ENCODE assay signal across 8 mouse cellular contexts in genomic region chr3:122983849-122984248, GRCm38 (mm10). TPM values are rescaled to one million over a fixed set of nuclear protein-coding genes. Genes with fewer than 3 reads are reported as not detected.
A peak's percentile ranks its signal among the peaks of the same experiment; 100 is the strongest.
DNase-seq lines count a peak whose midpoint lies in the region; ATAC-seq and TF ChIP-seq lines count a peak whose summit lies in the region.

No protein-coding gene starts in this region.

- no peaks in the 10 kb centered on the region for H3K9me3 ChIP-seq in hindbrain, postnatal 0 days (ENCODE audit: low read length)
- H3K9me3 ChIP-seq in lung, postnatal 0 days (ENCODE audit: low read length): no peaks in the 10 kb centered on the region

- H3K4me2 ChIP-seq in hindbrain, postnatal 0 days (ENCODE audit: low read depth, low read length): peak overlapping the region; percentile 76
- H3K4me2 ChIP-seq in lung, postnatal 0 days (replicated peaks; ENCODE audit: low read depth, low read length): peak overlapping the region; percentile 70

- no peaks in the 10 kb centered on the region for H3K36me3 ChIP-seq in hindbrain, postnatal 0 days (ENCODE audit: insufficient read depth, low read length)
- H3K36me3 ChIP-seq in lung, postnatal 0 days (ENCODE audit: insufficient read depth, low read length): no peaks in the 10 kb centered on the region

- TF ChIP-seq CTCF in hindbrain, postnatal 0 days (IDR thresholded peaks at IDR 0.05; ENCODE audit: low read depth): no peak
- no peak; the same call in 1 of the 2 replicates for TF ChIP-seq CTCF in lung, postnatal 0 days (IDR thresholded peaks at IDR 0.05)

- peak; percentile 84 for DNase-seq in embryo, embryonic 10 days (ENCODE audit: low spot score)
- no peak for DNase-seq in embryo, embryonic 9.5 days (ENCODE audit: extremely low spot score)
- peak; percentile 65 to 68 for DNase-seq in B cell, adult 2 months
- DNase-seq in hindbrain, postnatal 0 days (ENCODE audit: low spot score): peak; percentile 80
- peak; percentile 89 for DNase-seq in lung, postnatal 0 days (ENCODE audit: low spot score)
- DNase-seq in spleen, postnatal 36 days (ENCODE audit: low spot score in 2 of 2): peak; percentile 59 to 66
- no peak for DNase-seq in frontal cortex, postnatal 36 days (ENCODE audit: low spot score in 2 of 2)

- WGBS in hindbrain, postnatal 0 days: under 1% methylated on average over 30 of the region's 30 CpGs
- 0% methylated on average over 18 of the region's 30 CpGs for whole genome bisulfite sequencing in lung, postnatal 0 days

- H3K27ac ChIP-seq in hindbrain, postnatal 0 days: peak overlapping the region; percentile 98
- peak overlapping the region; percentile 95 for H3K27ac ChIP-seq in lung, postnatal 0 days (ENCODE audit: low read length)

- no peaks in the 10 kb centered on the region for H3K27me3 ChIP-seq in hindbrain, postnatal 0 days (ENCODE audit: insufficient read depth, low read length)
- no peaks in the 10 kb centered on the region for H3K27me3 ChIP-seq in lung, postnatal 0 days (replicated peaks; ENCODE audit: insufficient read depth, low read length)

- H3K9ac ChIP-seq in hindbrain, postnatal 0 days (replicated peaks; ENCODE audit: low read length): peak overlapping the region; percentile 87
- H3K9ac ChIP-seq in lung, postnatal 0 days (replicated peaks; ENCODE audit: low read depth): peak overlapping the region; percentile 69

- peak overlapping the region; percentile 89 for H3K4me3 ChIP-seq in hindbrain, postnatal 0 days (ENCODE audit: low read length)
- H3K4me3 ChIP-seq in lung, postnatal 0 days (ENCODE audit: low read depth, low read length): peak overlapping the region; percentile 84

- no peaks in the 10 kb centered on the region; the same call in none of the 2 replicates for H3K4me1 ChIP-seq in hindbrain, postnatal 0 days (ENCODE audit: insufficient read depth, low read length)
- peaks cover 12% of the 10 kb centered on the region for H3K4me1 ChIP-seq in lung, postnatal 0 days (ENCODE audit: insufficient read depth, low read depth, low read length)

- TF ChIP-seq EP300 in lung, postnatal 0 days (IDR thresholded peaks at IDR 0.05): no peak

- peak; percentile 59 for ATAC-seq in common myeloid progenitor, adult 5-6 weeks (replicated peaks; ENCODE audit: low read depth, poor library complexity, severe bottlenecking)
- peak; percentile 85; the same call in 1 of the 2 replicates for ATAC-seq in hindbrain, postnatal 0 days
- ATAC-seq in lung, postnatal 0 days: peak; percentile 77

RNA-seq across cellular contexts. Expression of gene Usp53, which starts 0.5 kb away (rescaled TPM):
- total RNA-seq in common myeloid progenitor, adult 5-6 weeks (2017): 10.6 and 20.8 TPM in 2 replicates
- total RNA-seq in hindbrain, postnatal 0 days (2014; rRNA removed): 14.2 and 14.7 TPM in 2 replicates
- polyA plus RNA-seq in hindbrain, postnatal 0 days (2015; fragmentation: Nextera tagmentation; extraction: Ambion mirVana): 13.1 and 15.0 TPM in 2 replicates
- polyA plus RNA-seq in lung, postnatal 0 days (2015; fragmentation: Nextera tagmentation; extraction: Ambion mirVana): 9.6 and 10.1 TPM in 2 replicates

RNA-seq across cellular contexts. Expression of gene Myoz2, which starts 51.0 kb away (rescaled TPM):
- total RNA-seq in common myeloid progenitor, adult 5-6 weeks (2017): not detected in 2 replicates
- 0.97 TPM in 1 of 2 replicates, not detected in the other for total RNA-seq in hindbrain, postnatal 0 days (2014; rRNA removed)
- polyA plus RNA-seq in hindbrain, postnatal 0 days (2015; fragmentation: Nextera tagmentation; extraction: Ambion mirVana): not detected in 2 replicates
- polyA plus RNA-seq in lung, postnatal 0 days (2015; fragmentation: Nextera tagmentation; extraction: Ambion mirVana): 3.7 and 5.5 TPM in 2 replicates

RNA-seq across cellular contexts. Expression of gene 1810037I17Rik, which starts 59.8 kb away (rescaled TPM):
- total RNA-seq in common myeloid progenitor, adult 5-6 weeks (2017): 27.8 and 34.7 TPM in 2 replicates
- 27.5 and 39.3 TPM in 2 replicates for total RNA-seq in hindbrain, postnatal 0 days (2014; rRNA removed)
- polyA plus RNA-seq in hindbrain, postnatal 0 days (2015; fragmentation: Nextera tagmentation; extraction: Ambion mirVana): 122 and 133 TPM in 2 replicates
- 162 TPM in 2 replicates for polyA plus RNA-seq in lung, postnatal 0 days (2015; fragmentation: Nextera tagmentation; extraction: Ambion mirVana)

Comparison
In these comparisons a context has a peak if more than half of its experiments do, and no peak if none do; other contexts are left out.
1. DNase-seq: peak in embryo, embryonic 10 days (single experiment), B cell, adult 2 months (2 of 2), hindbrain, postnatal 0 days (single experiment), lung, postnatal 0 days (single experiment) and spleen, postnatal 36 days (2 of 2); none in embryo, embryonic 9.5 days (single experiment) and frontal cortex, postnatal 36 days (0 of 2).
2. Peak in every context shown above with its lines, with median percentiles within 50 percentile points of each other: ATAC-seq.